Mouse (Mus musculus) lung, adult 2 months (tissue): ENCODE results near the gene Ttc27. TPM values are rescaled to one million over a fixed set of nuclear protein-coding genes. Genes with fewer than 3 reads are reported as not detected.

ENCODE experiments used
- DNase-seq: peaks from one replicate; pipeline ENCODE4 v3.0.0; 2022
- H3K4me1 ChIP-seq: fragments of 200-500 bp; 2 replicates; pipeline ENCODE4 v1.6.1; 2011; ENCODE audit warnings: low read length; ENCODE audit not compliant: control insufficient read depth, insufficient read depth
- H3K4me3 ChIP-seq: fragments of 200-500 bp; replicated peaks from 2 replicates; pipeline ENCODE3; 2011; ENCODE audit warnings: low read depth, mild to moderate bottlenecking, control low read depth, low read length; ENCODE audit errors: extremely low read depth
- CTCF ChIP-seq: fragments of 200-500 bp; IDR thresholded peaks from 2 replicates; pipeline ENCODE4 v1.5.1; 2011; ENCODE audit warnings: mild to moderate bottlenecking, low read length, control low read depth; ENCODE audit not compliant: insufficient read depth
- POLR2A ChIP-seq: fragments of 200-500 bp; IDR thresholded peaks from 2 replicates; pipeline ENCODE4 v1.6.1; 2011; ENCODE audit warnings: low read depth, mild to moderate bottlenecking, control low read depth, low read length, borderline replicate concordance; ENCODE audit errors: extremely low read depth
- WGBS: fragments of 180-500 bp; shearing (Covaris S2); methylation state at CpG from one replicate; pipeline ENCODE4 v1.1.7; 2018; 5-methylcytosine and 5-hydroxymethylcytosine counted together
- polyA plus RNA-seq: library from polyadenylated mRNA; depleted of rRNA; stranded (reverse); fragments of >200 nt; gene quantifications from 2 replicates; pipeline ENCODE4 v1.2.3, GENCODE M21; 2012

Gene Ttc27
- polyA plus RNA-seq, 1 experiment: 4.5 TPM

GRCm38 (mm10) chr17:74870177-74871160, 152.9 kb downstream of the Ttc27 start:
- no peak for TF ChIP-seq CTCF
- TF ChIP-seq POLR2A: no peak
- DNase-seq: no peak
- no peak overlapping the region for H3K4me3 ChIP-seq
- WGBS: 62% methylated on average over 14 of the region's 14 CpGs
- peaks cover 13% of the 10 kb centered on the region for H3K4me1 ChIP-seq

- DNase-seq: no peak
- WGBS: 44% methylated on average over 9 of the region's 9 CpGs
- TF ChIP-seq CTCF (no peak), POLR2A (no peak)
- H3K4me3 ChIP-seq: no peak overlapping the region
- no peaks in the 10 kb centered on the region; the same call in 1 of the 2 replicates for H3K4me1 ChIP-seq
These were observed 155.0 kb downstream of the Ttc27 start for GRCm38 (mm10) chr17:74872567-74872966.

- TF ChIP-seq CTCF (no peak), POLR2A (no peak)
- no peak overlapping the region for H3K4me3 ChIP-seq
- DNase-seq: no peak
- H3K4me1 ChIP-seq: no peaks in the 10 kb centered on the region; the same call in 1 of the 2 replicates
- WGBS: 87% methylated on average over 1 of the region's 1 CpGs
These were observed 156.2 kb downstream of the Ttc27 start for GRCm38 (mm10) chr17:74873756-74874155.

GRCm38 (mm10) chr17:74875740-74876139, 158.2 kb downstream of the Ttc27 start:
- no peak overlapping the region for H3K4me3 ChIP-seq
- no peak for DNase-seq
- no peak for TF ChIP-seq POLR2A
- TF ChIP-seq CTCF: no peak
- H3K4me1 ChIP-seq: no peaks in the 10 kb centered on the region; the same call in 1 of the 2 replicates
- 58% methylated on average over 5 of the region's 5 CpGs for WGBS

GRCm38 (mm10) chr17:74876954-74877353, 159.4 kb downstream of the Ttc27 start:
- DNase-seq: no peak
- 81% methylated on average over 10 of the region's 10 CpGs for WGBS
- H3K4me1 ChIP-seq: no peaks in the 10 kb centered on the region; the same call in 1 of the 2 replicates
- H3K4me3 ChIP-seq: no peak overlapping the region
- no peak for TF ChIP-seq POLR2A
- TF ChIP-seq CTCF: no peak

GRCm38 (mm10) chr17:74879768-74880167, 162.2 kb downstream of the Ttc27 start:
- no peak for DNase-seq
- no peaks in the 10 kb centered on the region for H3K4me1 ChIP-seq
- no peak for TF ChIP-seq CTCF
- TF ChIP-seq POLR2A: no peak
- WGBS: 61% methylated on average over 7 of the region's 7 CpGs
- H3K4me3 ChIP-seq: no peak overlapping the region

GRCm38 (mm10) chr17:74887039-74887438, 169.5 kb downstream of the Ttc27 start:
- Histone ChIP-seq H3K4me1 (no peaks in the 10 kb centered on the region), H3K4me3 (no peak overlapping the region)
- 83% methylated on average over 7 of the region's 7 CpGs for WGBS
- TF ChIP-seq POLR2A (no peak), CTCF (no peak)
- no peak for DNase-seq

GRCm38 (mm10) chr17:74888836-74889534, 171.5 kb downstream of the Ttc27 start:
- DNase-seq: no peak
- TF ChIP-seq CTCF (no peak), POLR2A (no peak)
- H3K4me3 ChIP-seq: no peak overlapping the region
- WGBS: 76% methylated on average over 11 of the region's 11 CpGs
- no peaks in the 10 kb centered on the region for H3K4me1 ChIP-seq

GRCm38 (mm10) chr17:74889535-74890117, 172.1 kb downstream of the Ttc27 start:
- no peak for DNase-seq
- no peak overlapping the region for H3K4me3 ChIP-seq
- H3K4me1 ChIP-seq: no peaks in the 10 kb centered on the region
- TF ChIP-seq POLR2A (no peak), CTCF (no peak)
- 81% methylated on average over 11 of the region's 11 CpGs for WGBS
